Mouse (Mus musculus): ENCODE results near the gene Mcpt4.
"Not testable (repeated sequence)": the region's sequence is repeated elsewhere in the genome, so short reads cannot be mapped to it uniquely, and the experiment has no call there.

The Mcpt4 gene

DNA sequence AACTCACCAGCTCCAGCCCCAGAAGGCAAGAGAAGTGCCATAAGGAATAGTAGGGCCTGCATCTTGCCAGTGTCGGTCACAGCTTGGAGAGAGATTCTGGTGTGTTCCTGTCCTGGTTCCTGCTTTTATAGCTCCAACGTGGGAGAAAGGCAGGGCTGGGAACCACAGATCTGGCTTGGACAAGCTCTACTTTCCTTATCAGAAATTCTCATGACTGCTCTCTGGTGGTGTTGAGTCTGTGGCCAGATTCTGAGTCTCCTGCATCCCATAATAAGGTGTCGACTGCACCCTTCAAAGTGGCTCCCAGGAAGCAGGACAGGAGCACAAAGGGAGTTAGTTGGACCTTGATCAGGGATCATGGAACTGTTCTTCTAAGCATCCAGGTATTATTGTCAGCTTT is at the start of gene Mcpt4:
TSS of gene Mcpt4 (minus strand) at position 101 of the 400 bp plus-strand sequence.
- DNase-seq (ENCODE audit: low spot score): not testable (repeated sequence)

DNA sequence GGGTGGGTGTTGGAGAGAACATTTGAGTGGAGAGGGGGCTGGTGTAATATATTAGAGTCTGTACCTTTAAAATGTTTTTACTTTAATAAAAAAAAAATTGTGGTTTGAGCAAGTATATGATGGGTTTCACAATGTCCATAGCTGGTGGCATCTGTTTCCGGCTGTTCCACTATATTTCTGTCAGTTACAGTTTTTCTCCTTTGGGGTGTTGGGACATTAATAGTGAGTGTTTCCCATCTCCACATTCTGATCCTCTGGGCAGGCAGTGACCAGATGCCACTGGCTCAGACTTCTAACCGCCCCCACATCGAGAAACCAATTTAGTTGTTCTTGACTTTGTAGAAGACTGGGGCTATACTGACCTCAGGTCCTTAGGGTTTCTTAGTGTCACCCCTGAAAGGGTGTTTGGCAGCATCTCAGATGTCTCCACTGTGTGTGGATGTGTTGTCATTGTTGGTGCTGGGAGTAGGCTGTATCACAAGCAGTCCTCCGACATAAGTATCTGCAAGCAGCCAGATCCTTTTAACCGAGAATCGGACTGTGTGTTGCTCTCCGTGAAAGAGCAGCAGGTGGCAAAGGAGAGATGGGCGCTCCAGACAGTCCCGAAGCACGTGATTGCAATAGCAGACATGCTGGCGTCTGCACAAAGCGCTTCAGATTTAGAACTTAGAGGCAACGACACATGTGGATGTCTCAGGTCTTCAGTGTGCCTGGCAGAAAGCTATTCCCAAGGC is 43.5 kb upstream of the Mcpt4 start:
- no peak for DNase-seq (ENCODE audit: low spot score)

DNA sequence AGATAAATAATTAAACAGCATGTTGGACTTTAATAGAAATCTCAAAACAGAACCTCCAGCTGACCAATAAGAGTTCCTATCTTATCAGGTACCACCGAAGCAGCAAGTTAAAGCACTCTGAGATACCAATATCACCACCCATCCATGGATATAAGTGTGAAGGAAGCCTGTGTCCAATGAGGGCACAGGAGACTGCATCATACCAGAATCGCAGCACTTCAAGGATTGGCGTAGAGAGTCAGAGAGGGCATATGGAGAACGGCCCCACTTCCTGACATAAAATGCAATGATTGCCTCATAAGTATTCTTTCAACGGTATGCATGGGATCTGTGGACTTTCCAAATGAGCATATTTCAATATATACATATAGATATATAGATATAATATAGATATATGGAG is 42.9 kb upstream of the Mcpt4 start:
- no peak for DNase-seq (ENCODE audit: low spot score)

DNA sequence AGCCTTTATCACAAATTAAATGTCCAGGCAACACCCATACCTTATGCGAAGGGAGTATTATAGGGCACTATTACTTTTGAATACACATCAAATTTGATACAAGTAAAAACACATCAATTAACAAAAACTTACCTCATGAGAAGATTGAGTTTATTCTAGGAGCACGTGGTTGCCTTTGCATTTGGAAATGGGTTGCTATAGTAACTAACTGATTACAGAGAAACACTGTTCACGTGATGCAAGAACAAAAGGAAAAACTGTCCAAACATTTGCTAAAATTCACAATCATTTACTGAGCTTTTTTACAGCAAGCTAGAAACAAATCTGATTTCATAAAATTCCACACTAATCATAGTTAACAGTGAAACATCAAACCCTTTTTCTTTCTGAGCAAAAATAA is 41.3 kb upstream of the Mcpt4 start:
- no peak for DNase-seq (ENCODE audit: low spot score)

DNA sequence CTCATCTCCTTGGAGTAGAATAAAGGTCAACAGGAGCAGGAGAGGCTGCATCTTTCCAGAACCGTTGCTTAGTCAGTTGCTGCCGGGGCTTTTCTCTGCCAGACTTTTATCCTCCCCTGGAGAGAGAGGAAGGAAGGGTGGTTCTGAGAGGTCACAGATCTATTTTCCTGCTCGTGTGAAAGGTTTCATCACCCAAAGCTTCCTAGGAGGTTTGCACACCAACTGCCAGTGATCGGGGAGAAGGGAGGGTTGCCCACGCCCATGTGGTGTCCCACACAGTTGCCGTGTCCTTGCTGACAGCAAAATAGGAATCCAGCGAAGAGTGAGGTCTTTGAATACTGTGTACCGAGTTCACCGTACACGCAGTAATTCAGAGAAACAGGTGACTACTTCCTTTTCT is 40.3 kb upstream of the Mcpt4 start, which contains the start of gene Ctsg:
TSS of gene Ctsg (minus strand) at position 189 of the 400 bp plus-strand sequence.
- DNase-seq (ENCODE audit: low spot score): no peak

DNA sequence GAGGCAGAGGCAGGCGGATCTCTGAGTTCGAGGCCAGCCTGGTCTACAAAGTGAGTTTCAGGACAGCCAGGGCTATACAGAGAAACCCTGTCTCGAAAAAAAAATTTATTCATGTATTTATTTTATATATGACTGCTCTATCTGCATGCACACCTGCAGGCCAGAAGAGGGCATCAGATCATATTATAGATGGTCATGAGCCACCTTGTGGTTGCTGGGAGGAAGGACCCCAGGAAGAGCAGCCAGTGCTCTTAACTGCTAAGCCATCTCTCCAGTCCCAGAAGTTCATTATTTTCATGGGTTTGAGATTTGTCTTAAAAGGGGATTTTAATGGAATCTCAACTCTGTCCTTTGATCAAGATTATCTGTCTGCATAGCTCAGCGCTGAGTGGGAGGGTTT is 36.8 kb upstream of the Mcpt4 start:
- no peak for DNase-seq (ENCODE audit: low spot score)

DNA sequence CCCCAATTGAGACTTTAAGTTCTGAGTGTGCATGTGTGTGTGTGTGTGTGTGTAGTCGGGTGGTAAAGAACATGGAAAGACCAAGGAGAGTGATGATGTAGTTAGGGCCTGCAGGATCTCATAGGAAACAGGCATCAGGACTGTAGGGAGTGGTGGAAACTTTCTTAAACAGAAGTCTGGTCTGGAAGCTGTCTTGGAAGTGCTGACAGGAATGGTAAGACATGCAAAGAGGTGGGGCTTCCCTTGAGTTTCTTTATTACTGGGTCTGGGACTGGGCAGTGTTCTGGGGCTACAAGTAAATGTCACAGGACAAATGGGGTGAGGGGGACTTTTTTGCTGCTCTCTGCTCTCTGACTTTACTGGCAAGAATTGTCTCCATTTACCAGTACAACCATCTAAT is 35.5 kb upstream of the Mcpt4 start:
- no peak for DNase-seq (ENCODE audit: low spot score)

DNA sequence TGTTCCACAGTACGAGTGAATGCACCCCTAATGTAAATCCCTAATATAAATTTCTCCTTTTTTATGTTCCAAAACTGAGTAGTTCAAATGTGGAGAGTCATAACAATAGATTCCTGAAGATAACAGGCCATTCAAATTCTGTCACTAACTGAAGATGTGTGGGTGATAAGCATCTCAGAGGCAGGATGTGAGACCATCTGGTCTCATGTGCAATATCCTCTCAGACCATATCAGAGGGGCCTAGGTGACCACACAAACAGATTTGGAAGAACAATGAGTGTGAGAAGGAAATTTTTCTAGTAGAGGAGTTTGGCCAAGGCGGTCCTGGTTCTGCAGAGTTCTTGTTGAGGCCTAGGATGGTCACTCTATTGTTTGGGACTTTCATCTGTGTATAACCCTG is 31.2 kb upstream of the Mcpt4 start:
- DNase-seq (ENCODE audit: low spot score): no peak

DNA sequence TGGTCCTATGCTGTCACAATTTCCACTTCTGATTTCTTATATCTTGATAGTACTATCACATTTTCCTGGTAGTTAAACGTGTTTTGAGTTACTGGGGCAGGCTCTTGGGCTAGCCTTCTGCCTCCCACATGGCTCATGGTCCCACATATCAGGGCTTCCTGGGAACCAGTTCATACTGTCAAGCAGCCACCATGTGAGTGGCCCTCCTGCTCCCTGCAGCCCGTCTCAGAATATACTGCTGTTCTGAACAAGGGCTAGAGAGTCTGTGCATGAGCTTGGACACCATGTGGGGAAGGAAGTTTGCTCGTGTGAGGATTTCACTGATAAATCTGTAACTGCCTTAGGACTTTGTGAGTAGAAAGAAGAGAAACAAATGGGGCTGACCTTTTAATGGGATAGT is 24.6 kb upstream of the Mcpt4 start:
- no peak for DNase-seq (ENCODE audit: low spot score)

DNA sequence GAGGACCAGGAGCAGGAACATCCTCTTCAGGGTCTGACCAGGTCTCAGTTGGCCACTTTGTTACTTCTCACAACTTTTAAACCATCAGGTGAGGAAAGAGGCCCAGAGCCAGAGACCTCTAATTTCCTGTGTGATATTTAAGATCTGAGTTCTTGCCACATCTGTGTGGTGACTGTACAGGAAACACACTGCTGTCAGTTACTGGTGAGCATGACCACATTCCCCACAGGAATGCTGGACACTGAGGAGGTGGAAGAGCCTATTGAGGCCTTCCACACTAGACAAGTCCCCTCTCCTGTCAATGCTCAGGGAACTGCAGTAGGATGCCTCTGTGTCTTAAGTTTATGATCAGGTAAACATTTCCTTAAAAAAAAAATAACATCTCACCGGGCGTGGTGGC is 23.1 kb upstream of the Mcpt4 start, which contains the start of gene Mcpt8:
TSS of gene Mcpt8 (minus strand) at position 107 of the 400 bp plus-strand sequence.
- DNase-seq (ENCODE audit: low spot score): no peak

DNA sequence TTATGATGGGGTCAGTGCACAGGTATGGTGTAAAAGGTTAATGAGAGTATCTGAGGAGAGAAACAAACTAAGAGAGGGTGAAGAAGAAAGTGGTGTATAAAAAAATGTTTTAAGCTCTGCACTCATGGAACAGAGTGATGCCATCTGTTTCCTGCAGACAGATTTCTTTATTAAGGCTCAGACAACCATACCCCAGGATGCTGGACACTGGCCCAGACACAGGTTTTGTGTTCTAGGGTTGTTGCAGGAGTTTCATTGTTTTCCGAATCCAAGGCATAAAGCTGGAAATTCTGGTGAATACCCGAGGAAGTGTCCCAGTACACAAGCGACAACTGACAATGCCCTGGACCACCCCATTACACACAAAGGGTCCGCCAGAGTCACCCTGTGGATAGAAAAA is 19.9 kb upstream of the Mcpt4 start:
- DNase-seq (ENCODE audit: low spot score): no peak

DNA sequence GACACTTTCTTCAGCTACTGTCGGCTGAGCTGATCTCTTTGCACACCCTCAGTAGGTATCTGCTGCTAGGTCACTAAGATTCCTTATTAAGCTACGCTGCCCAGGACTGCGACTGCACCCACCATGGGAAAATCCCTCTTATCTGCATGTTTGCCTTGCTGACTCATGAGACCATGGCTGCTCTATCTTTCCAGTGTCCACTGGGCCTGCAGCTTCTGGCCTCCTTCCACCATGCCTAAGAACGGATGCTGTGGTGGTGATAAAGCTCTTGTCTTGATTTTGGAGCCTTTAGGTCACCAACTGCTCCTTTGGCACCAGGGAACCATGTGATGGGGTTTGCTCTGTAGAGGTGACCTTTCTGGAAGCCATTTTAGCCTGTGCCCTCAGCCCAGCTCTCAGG is 4.4 kb downstream of the Mcpt4 start:
- no peak for DNase-seq (ENCODE audit: low spot score)

DNA sequence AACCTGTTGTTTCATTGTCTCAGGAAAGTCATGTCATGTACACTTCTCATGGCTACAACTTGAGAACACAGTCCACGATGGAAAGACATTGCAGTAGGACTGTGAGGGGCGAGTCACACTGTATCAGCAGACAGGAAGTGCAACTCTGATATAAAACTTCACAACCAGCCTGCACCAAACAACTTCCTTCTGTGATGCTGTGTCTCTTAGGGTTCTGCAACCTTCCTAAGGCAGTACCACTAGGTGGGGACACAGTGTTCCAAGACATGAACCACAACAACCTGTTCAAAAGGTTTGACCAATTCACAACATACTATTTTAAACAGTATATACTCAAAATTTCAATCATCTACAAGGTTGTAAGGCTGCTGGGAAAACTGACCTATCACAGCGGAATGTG is 6.7 kb downstream of the Mcpt4 start:
- no peak for DNase-seq (ENCODE audit: low spot score)

DNA sequence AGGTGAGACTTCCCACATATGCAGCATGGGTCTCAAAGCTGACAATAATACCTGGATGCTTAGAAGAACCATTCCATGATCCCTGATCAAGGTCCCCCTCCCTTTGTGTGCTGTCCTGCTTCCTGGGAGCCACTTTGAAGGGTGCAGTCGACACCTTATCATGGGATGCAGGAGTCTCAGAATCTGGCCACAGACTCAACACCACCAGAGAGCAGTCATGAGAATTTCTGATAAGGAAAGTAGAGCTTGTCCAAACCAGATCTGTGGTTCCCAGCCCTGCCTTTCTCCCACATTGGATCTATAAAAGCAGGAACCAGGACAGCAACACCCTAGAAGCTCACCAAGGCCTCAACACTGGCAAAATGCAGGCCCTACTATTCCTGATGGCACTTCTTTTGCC is 20.3 kb downstream of the Mcpt4 start, which contains the start of gene Mcpt2:
TSS of gene Mcpt2 (plus strand) at position 250 of the 400 bp plus-strand sequence.
- not testable (repeated sequence) for DNase-seq (ENCODE audit: low spot score)

DNA sequence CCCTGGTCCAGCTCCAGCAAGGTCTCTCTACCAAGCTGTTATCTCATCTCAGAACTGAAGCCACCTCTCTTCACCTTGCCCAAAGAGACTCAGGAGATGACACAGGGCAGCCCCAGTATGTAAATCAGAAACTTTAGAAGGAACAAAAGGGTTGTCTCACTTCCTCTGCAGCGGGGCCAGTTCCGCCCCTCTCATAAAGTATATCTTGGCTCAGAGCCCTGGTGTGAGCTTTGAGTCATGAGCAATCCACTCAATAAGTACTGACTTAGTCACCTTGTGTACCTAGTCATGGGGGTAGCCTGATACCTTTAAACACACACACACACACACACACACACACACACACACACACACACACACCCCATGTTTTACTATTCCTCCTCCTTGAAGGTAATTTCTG is 27.7 kb downstream of the Mcpt4 start:
- DNase-seq (ENCODE audit: low spot score): no peak

DNA sequence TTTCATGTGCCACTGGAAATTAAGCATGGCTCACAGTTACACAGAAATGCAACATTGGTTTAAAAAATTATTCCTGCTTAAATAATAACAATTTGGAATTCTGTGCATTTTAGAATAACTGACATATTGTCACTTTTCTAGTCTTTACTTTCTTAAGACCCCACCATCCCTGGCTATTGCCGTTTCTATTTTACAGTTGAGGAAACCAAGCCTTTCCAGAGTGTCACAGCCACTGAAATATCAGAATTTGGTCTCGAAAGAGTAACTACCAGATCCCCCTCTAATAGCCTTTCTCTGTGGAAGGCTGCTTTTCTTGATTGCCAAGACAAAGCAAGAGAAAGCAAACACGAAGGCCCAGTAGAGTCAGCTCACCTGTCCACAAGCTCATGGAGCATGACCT is 31.7 kb downstream of the Mcpt4 start, which contains the start of gene Mcpt9:
TSS of gene Mcpt9 (minus strand) at position 101 of the 400 bp plus-strand sequence.
- not testable (repeated sequence) for DNase-seq (ENCODE audit: low spot score)

DNA sequence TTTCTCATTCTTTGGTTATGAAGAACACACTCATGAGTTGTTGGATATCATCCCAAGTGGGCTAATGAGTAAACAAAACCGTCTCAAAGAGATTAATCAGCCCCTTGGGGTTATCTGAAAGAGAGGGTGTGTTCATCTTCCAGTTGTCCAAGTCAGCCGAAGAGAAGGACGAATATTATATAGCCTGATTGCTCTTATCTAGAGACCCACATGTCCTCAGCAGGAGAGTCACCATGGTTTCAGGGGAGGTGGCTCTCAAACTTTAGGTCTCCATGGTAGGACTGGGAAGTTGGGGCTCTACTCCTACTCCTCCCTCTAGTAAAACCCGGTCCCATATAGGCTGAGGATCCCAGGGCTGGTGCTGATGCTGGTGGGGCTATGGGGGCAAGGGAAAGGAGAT is 40.8 kb downstream of the Mcpt4 start:
- DNase-seq (ENCODE audit: low spot score): not testable (repeated sequence)

DNA sequence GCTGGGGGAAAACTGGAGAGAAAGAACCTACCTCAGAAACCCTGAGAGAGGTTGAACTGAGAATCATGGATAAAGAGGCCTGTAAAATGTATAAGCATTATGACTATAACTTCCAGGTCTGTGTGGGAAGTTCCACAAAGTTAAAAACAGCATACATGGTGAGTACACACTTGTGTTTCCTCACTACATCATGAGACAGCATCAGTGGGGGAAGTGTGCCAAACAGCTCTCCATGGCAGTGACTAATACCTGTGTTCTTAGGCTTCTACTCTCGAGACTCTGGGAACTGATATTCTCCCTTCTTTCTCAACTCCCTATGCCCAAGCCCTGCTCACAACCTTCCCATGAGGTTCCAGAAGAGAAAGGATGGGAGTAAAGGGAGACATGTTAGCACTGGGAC is 42.7 kb downstream of the Mcpt4 start:
- DNase-seq (ENCODE audit: low spot score): no peak

DNA sequence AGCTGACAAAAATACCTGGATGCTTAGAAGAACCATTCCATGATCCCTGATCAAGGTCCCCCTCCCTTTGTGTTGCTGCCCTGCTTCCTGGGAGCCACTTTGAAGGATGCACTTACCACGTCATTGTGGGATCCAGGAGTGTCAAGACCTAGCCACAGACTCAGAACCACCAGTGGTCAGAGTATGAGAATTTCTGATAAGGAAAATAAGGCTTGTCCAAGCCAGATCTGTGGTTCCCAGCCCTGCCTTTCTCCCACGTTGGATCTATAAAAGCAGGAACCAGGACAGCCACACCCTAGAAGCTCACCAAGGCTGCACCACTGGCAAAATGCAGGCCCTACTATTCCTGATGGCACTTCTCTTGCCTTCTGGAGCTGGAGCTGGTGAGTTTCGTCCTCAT is 44.4 kb downstream of the Mcpt4 start, which contains the start of gene Mcpt1:
TSS of gene Mcpt1 (plus strand) at position 301 of the 400 bp plus-strand sequence.
- DNase-seq (ENCODE audit: low spot score): not testable (repeated sequence)

DNA sequence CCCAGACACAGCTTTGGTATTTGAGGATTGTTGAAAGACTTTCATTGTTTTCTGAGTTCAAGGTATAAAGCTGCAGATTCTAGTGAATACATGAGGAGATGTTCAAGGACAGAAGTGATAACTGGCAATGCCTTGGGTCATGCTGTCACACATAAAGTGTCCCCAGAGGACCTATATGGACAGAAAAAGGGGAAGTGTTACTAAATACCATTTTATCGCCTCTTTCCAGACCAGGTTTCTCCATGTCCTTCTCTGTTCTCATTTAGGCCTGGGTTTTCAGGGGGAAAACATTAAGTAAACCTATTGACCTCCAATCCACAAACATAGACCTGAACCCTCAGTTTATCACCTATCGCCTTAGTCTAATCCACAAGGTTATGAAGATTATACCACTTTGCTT is 48.2 kb downstream of the Mcpt4 start:
- no peak for DNase-seq (ENCODE audit: low spot score)

DNA sequence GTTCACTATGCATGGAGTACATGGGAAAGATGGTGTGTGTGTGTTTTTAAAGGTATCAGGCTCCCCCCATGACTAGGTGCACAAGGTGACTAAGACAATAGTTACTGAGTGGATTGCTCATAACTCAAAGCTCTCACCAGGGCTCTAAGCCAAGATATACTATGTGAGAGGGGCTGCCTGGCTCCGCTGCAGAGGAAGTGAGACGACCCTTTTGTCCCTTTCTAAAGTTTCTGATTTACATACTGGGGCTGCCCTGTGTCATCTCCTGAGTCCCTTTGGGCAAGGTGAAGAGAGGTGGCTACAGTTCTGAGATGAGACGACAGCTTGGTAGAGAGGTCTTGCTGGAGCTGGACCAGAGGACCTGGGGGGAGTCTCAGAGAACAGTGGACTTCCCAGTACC is 49.0 kb downstream of the Mcpt4 start:
- no peak for DNase-seq (ENCODE audit: low spot score)

Data from ovary, postnatal 10 days (tissue).